Mouse (Mus musculus): ENCODE data around the gene Oca2.

The Oca2 gene

GRCm38 (mm10) chr7:56239543-56239942 is at the start of gene Oca2:
Oca2 (plus strand) TSS chr7:56239760.
- no peak for DNase-seq (ENCODE audit: low spot score)

- no peak for DNase-seq (ENCODE audit: low spot score)
Observed at GRCm38 (mm10) chr7:56191041-56191440, 48.5 kb upstream of the Oca2 start.

- no peak for DNase-seq (ENCODE audit: low spot score)
Observed at GRCm38 (mm10) chr7:56191661-56192060, 47.9 kb upstream of the Oca2 start.

GRCm38 (mm10) chr7:56201483-56202218 is 37.9 kb upstream of the Oca2 start:
- no peak for DNase-seq (ENCODE audit: low spot score)

- no peak for DNase-seq (ENCODE audit: low spot score)
Observed at GRCm38 (mm10) chr7:56202843-56203242, 36.7 kb upstream of the Oca2 start.

GRCm38 (mm10) chr7:56203286-56203685 is 36.3 kb upstream of the Oca2 start:
- DNase-seq (ENCODE audit: low spot score), result no peak

GRCm38 (mm10) chr7:56204877-56205276 is 34.7 kb upstream of the Oca2 start:
- no peak for DNase-seq (ENCODE audit: low spot score)

- DNase-seq (ENCODE audit: low spot score), result no peak
Observed at GRCm38 (mm10) chr7:56220811-56221210, 18.7 kb upstream of the Oca2 start.

- DNase-seq (ENCODE audit: low spot score), result no peak
Observed at GRCm38 (mm10) chr7:56235794-56236423, 3.7 kb upstream of the Oca2 start.

- no peak for DNase-seq (ENCODE audit: low spot score)
Observed at GRCm38 (mm10) chr7:56236617-56237016, 2.9 kb upstream of the Oca2 start.

- no peak for DNase-seq (ENCODE audit: low spot score)
Observed at GRCm38 (mm10) chr7:56254568-56254967, 15.0 kb downstream of the Oca2 start.

- no peak for DNase-seq (ENCODE audit: low spot score)
Observed at GRCm38 (mm10) chr7:56257875-56258441, 18.4 kb downstream of the Oca2 start.

- DNase-seq (ENCODE audit: low spot score), result no peak
Observed at GRCm38 (mm10) chr7:56277506-56277905, 37.9 kb downstream of the Oca2 start.

GRCm38 (mm10) chr7:56291468-56292115 is 52.0 kb downstream of the Oca2 start:
- no peak for DNase-seq (ENCODE audit: low spot score)

GRCm38 (mm10) chr7:56304408-56304807 is 64.8 kb downstream of the Oca2 start:
- no peak for DNase-seq (ENCODE audit: low spot score)

- DNase-seq (ENCODE audit: low spot score), result no peak
Observed at GRCm38 (mm10) chr7:56314358-56314757, 74.8 kb downstream of the Oca2 start.

GRCm38 (mm10) chr7:56315630-56316529 is 76.3 kb downstream of the Oca2 start:
- no peak for DNase-seq (ENCODE audit: low spot score)

- DNase-seq (ENCODE audit: low spot score), result no peak
Observed at GRCm38 (mm10) chr7:56327738-56328137, 88.2 kb downstream of the Oca2 start.

GRCm38 (mm10) chr7:56348528-56348927 is 109.0 kb downstream of the Oca2 start:
- DNase-seq (ENCODE audit: low spot score), result no peak

- no peak for DNase-seq (ENCODE audit: low spot score)
Observed at GRCm38 (mm10) chr7:56356658-56357342, 117.2 kb downstream of the Oca2 start.

- DNase-seq (ENCODE audit: low spot score), result no peak
Observed at GRCm38 (mm10) chr7:56381750-56382421, 142.3 kb downstream of the Oca2 start.
